Mouse (Mus musculus) megakaryocyte, embryonic 14.5 days (primary cell): Measurements from ENCODE around the gene Ints7.

Source experiments
- FLI1 ChIP-seq: IDR thresholded peaks from 2 replicates; pipeline ENCODE4 v1.6.1; 2012; ENCODE audit warnings: low read length, inconsistent platforms, mixed read lengths
- GATA1 ChIP-seq: IDR thresholded peaks from 3 replicates; pipeline ENCODE4 v1.6.1; 2012; ENCODE audit warnings: mixed read lengths, low read length, inconsistent platforms, borderline replicate concordance

GRCm38 (mm10) chr1:191599210-191599609 lies 23.8 kb downstream of the Ints7 start:
- no peak for TF ChIP-seq GATA1
- no peak for TF ChIP-seq FLI1
